Mouse (Mus musculus) E14TG2a.4 (cell line): ENCODE data around the gene Arl6ip1.
A peak's percentile ranks its signal among the peaks of the same experiment; 100 is the strongest.

ENCODE experiments used
- H3K27me3 ChIP-seq: 2 replicates; pipeline ENCODE4 v1.6.1; 2014; ENCODE audit warnings: low read length, control low read depth; ENCODE audit not compliant: insufficient read depth
- H3K36me3 ChIP-seq: 2 replicates; pipeline ENCODE4 v1.6.1; 2014; ENCODE audit warnings: low read length, control low read depth; ENCODE audit not compliant: insufficient read depth
- H3K4me1 ChIP-seq: replicated peaks from 2 replicates; pipeline ENCODE4 v1.6.1; 2014; ENCODE audit warnings: low read depth, low read length, control low read depth
- H3K4me3 ChIP-seq: replicated peaks from 2 replicates; pipeline ENCODE4 v1.5.1; 2014; ENCODE audit warnings: mild to moderate bottlenecking, low read length
- H3K9me3 ChIP-seq: 2 replicates; pipeline ENCODE4 v1.6.1; 2014; ENCODE audit warnings: low read length, control low read depth
- CTCF ChIP-seq: conservative IDR thresholded peaks from 2 replicates; pipeline ENCODE4 v1.5.1; 2014; ENCODE audit warnings: low read length
- NANOG ChIP-seq: IDR thresholded peaks from 2 replicates; pipeline ENCODE4 v1.6.1; 2014; ENCODE audit warnings: borderline replicate concordance, low read length, mixed read lengths
- POU5F1 ChIP-seq: IDR thresholded peaks from 2 replicates; pipeline ENCODE4 v1.6.1; 2014; ENCODE audit warnings: low read length, borderline replicate concordance

Gene Arl6ip1

GRCm38 (mm10) chr7:118111128-118111527, 18.3 kb downstream of the Arl6ip1 start:
- peaks cover 93% of the 10 kb centered on the region for H3K36me3 ChIP-seq
- peaks cover 80% of the 10 kb centered on the region for H3K4me1 ChIP-seq
- no peak for TF ChIP-seq NANOG
- TF ChIP-seq CTCF: no peak
- no peak for TF ChIP-seq POU5F1
- H3K9me3 ChIP-seq: peaks cover 36% of the 10 kb centered on the region; the same call in 1 of the 2 replicates
- no peaks in the 10 kb centered on the region for H3K27me3 ChIP-seq
- peak overlapping the region; percentile 99 for H3K4me3 ChIP-seq

- Histone ChIP-seq H3K4me1 (peaks cover 98% of the 10 kb centered on the region), H3K27me3 (no peaks in the 10 kb centered on the region), H3K9me3 (peaks cover 23% of the 10 kb centered on the region; the same call in 1 of the 2 replicates), H3K36me3 (peaks cover 93% of the 10 kb centered on the region), H3K4me3 (no peak overlapping the region)
- no peak for TF ChIP-seq POU5F1
- TF ChIP-seq CTCF: no peak
- TF ChIP-seq NANOG: no peak
Observed at GRCm38 (mm10) chr7:118107671-118108070, 21.8 kb downstream of the Arl6ip1 start.

- H3K4me3 ChIP-seq: 0 out of 2 replicates have a peak overlapping the region, but pooled peaks have one; percentile 5
- peaks cover 8% of the 10 kb centered on the region; the same call in 1 of the 2 replicates for H3K9me3 ChIP-seq
- H3K4me1 ChIP-seq: peaks cover 72% of the 10 kb centered on the region
- peaks cover 63% of the 10 kb centered on the region for H3K36me3 ChIP-seq
- no peaks in the 10 kb centered on the region for H3K27me3 ChIP-seq
- TF ChIP-seq NANOG: no peak
- TF ChIP-seq POU5F1: no peak
Observed at GRCm38 (mm10) chr7:118104458-118105052, 24.9 kb downstream of the Arl6ip1 start.

- Histone ChIP-seq H3K4me1 (peaks cover 63% of the 10 kb centered on the region), H3K27me3 (no peaks in the 10 kb centered on the region), H3K9me3 (peaks cover 2% of the 10 kb centered on the region; the same call in 1 of the 2 replicates), H3K36me3 (peaks cover 55% of the 10 kb centered on the region), H3K4me3 (no peak overlapping the region)
- TF ChIP-seq NANOG (no peak), CTCF (no peak), POU5F1 (no peak)
Observed at GRCm38 (mm10) chr7:118103462-118104379, 25.7 kb downstream of the Arl6ip1 start.

- H3K4me1 ChIP-seq: peaks cover 58% of the 10 kb centered on the region
- no peaks in the 10 kb centered on the region for H3K27me3 ChIP-seq
- H3K9me3 ChIP-seq: no peaks in the 10 kb centered on the region
- H3K36me3 ChIP-seq: peaks cover 46% of the 10 kb centered on the region
- TF ChIP-seq NANOG: no peak
- TF ChIP-seq POU5F1: no peak
- no peak for TF ChIP-seq CTCF
- H3K4me3 ChIP-seq: no peak overlapping the region
Observed at GRCm38 (mm10) chr7:118102678-118103461, 26.6 kb downstream of the Arl6ip1 start.

GRCm38 (mm10) chr7:118102231-118102630, 27.2 kb downstream of the Arl6ip1 start:
- Histone ChIP-seq H3K27me3 (no peaks in the 10 kb centered on the region), H3K4me3 (no peak overlapping the region), H3K36me3 (peaks cover 40% of the 10 kb centered on the region), H3K4me1 (peaks cover 56% of the 10 kb centered on the region), H3K9me3 (no peaks in the 10 kb centered on the region)
- TF ChIP-seq NANOG: no peak
- TF ChIP-seq POU5F1: no peak
- TF ChIP-seq CTCF: peak; percentile 96

GRCm38 (mm10) chr7:118097615-118098014, 31.8 kb downstream of the Arl6ip1 start:
- Histone ChIP-seq H3K4me3 (no peak overlapping the region), H3K27me3 (peaks cover 2% of the 10 kb centered on the region; the same call in 1 of the 2 replicates), H3K4me1 (peaks cover 14% of the 10 kb centered on the region), H3K36me3 (no peaks in the 10 kb centered on the region), H3K9me3 (no peaks in the 10 kb centered on the region)
- TF ChIP-seq NANOG: no peak
- TF ChIP-seq POU5F1: no peak
- no peak for TF ChIP-seq CTCF

GRCm38 (mm10) chr7:118079987-118080386, 49.5 kb downstream of the Arl6ip1 start:
- Histone ChIP-seq H3K4me1 (no peaks in the 10 kb centered on the region), H3K4me3 (no peak overlapping the region), H3K27me3 (no peaks in the 10 kb centered on the region), H3K36me3 (no peaks in the 10 kb centered on the region), H3K9me3 (no peaks in the 10 kb centered on the region)
- no peak for TF ChIP-seq NANOG
- TF ChIP-seq CTCF: no peak
